Mouse (Mus musculus) myocyte (in vitro differentiated cells): ENCODE measurements around the gene Scn2a.

Experiments
- CEBPB ChIP-seq: IDR thresholded peaks from 2 replicates; pipeline ENCODE4 v1.6.1; 2011; ENCODE audit warnings: mild to moderate bottlenecking, moderate library complexity; ENCODE audit not compliant: poor library complexity, insufficient read depth, severe bottlenecking
- E2F4 ChIP-seq: IDR thresholded peaks from one replicate; pipeline ENCODE4 v1.6.1; 2011; ENCODE audit warnings: mild to moderate bottlenecking, control low read depth, moderate library complexity; ENCODE audit not compliant: insufficient read depth
- MYOD1 ChIP-seq, 3 experiments: IDR thresholded peaks; one replicate each; pipeline ENCODE4 v1.6.1; 2011; ENCODE audit warnings: control low read depth in 2 of 3, low read depth in 2 of 3, mild to moderate bottlenecking in 2 of 3, moderate library complexity in 1 of 3; ENCODE audit not compliant: insufficient read length in 2 of 3, control insufficient read depth in 1 of 3
- MYOG ChIP-seq, 3 experiments: IDR thresholded peaks; one replicate each; pipeline ENCODE4 v1.6.1; 2011; ENCODE audit warnings: control low read depth in 2 of 3, low read depth in 2 of 3, mild to moderate bottlenecking in 2 of 3; ENCODE audit not compliant: insufficient read length in 2 of 3, control insufficient read depth in 1 of 3, insufficient read depth in 1 of 3
- POLR2A ChIP-seq: IDR thresholded peaks from one replicate; pipeline ENCODE4 v1.6.1; 2011; ENCODE audit warnings: low read depth, mild to moderate bottlenecking, control low read depth, moderate library complexity; ENCODE audit not compliant: insufficient read length
- POLR2AphosphoS2 ChIP-seq: IDR thresholded peaks from one replicate; pipeline ENCODE4 v1.6.1; 2011; ENCODE audit warnings: low read depth, control low read depth; ENCODE audit not compliant: insufficient read length
- SRF ChIP-seq: IDR thresholded peaks from one replicate; pipeline ENCODE4 v1.6.1; 2011; ENCODE audit warnings: low read depth; ENCODE audit not compliant: control insufficient read depth, insufficient read length
- TCF12 ChIP-seq: IDR thresholded peaks from one replicate; pipeline ENCODE4 v1.6.1; 2011; ENCODE audit warnings: mild to moderate bottlenecking, control low read depth; ENCODE audit not compliant: poor library complexity, insufficient read depth, severe bottlenecking
- USF1 ChIP-seq: IDR thresholded peaks from one replicate; pipeline ENCODE4 v1.6.1; 2011; ENCODE audit warnings: low read depth, mild to moderate bottlenecking, control low read depth, moderate library complexity

DNA sequence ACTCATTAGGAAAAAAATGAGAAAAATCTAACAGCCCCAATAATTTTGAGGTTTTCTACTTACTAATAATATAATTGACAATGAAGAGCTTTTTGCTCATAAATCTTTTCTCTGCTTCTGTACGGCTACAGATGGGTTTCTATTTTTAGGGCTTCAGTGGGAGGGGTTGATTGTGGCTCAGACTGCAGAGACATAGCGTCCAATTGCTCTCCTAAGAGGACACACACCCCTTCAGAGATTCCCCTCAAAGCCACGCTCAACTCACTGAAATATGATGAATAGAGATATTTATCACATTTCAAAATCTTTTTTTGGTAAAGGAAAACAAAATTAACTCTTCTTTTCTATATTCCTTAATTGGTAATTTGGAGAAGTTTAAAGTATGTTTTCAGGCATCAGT, 64.6 kb downstream of the Scn2a start:
- TF ChIP-seq USF1: no peak
- TF ChIP-seq E2F4: no peak
- no peak for TF ChIP-seq POLR2A
- no peak for TF ChIP-seq POLR2AphosphoS2
- no peak for TF ChIP-seq MYOG (IDR thresholded peaks at IDR 0.05; ENCODE audit: control insufficient read depth in 1 of 3, insufficient read depth in 1 of 3, insufficient read length in 2 of 3, low read depth in 2 of 3)
- no peak for TF ChIP-seq TCF12
- no peak for TF ChIP-seq SRF
- TF ChIP-seq CEBPB: no peak
- TF ChIP-seq MYOD1 (IDR thresholded peaks at IDR 0.05; ENCODE audit: control insufficient read depth in 1 of 3, insufficient read length in 2 of 3, low read depth in 2 of 3): no peak
